Mouse (Mus musculus) kidney, postnatal 0 days (tissue): Measurements from ENCODE around the gene Dock1. TPM values are rescaled to one million over a fixed set of nuclear protein-coding genes. Genes with fewer than 3 reads are reported as not detected.
A peak's percentile ranks its signal among the peaks of the same experiment; 100 is the strongest.

Experiments used
- ATAC-seq: fragments of 200-750 bp; cut with Nextera tagmentation; replicated peaks from 2 replicates; pipeline ENCODE4 v1.8.0; 2017; ENCODE audit warnings: low read depth, moderate number of reproducible peaks, moderate TSS enrichment, moderate library complexity; ENCODE audit not compliant: low FRiP score
- DNase-seq: peaks from one replicate; pipeline ENCODE4 v3.0.0-alpha.2; 2016; ENCODE audit warnings: low spot score
- H3K27ac ChIP-seq: fragments of 300-500 bp; sonication (generic); 2 replicates; pipeline ENCODE4 v1.5.1; 2014; ENCODE audit warnings: mild to moderate bottlenecking
- H3K27me3 ChIP-seq: fragments of 300-500 bp; sonication (generic); 2 replicates; pipeline ENCODE4 v1.6.1; 2014; ENCODE audit warnings: low read length, mixed read lengths; ENCODE audit not compliant: insufficient read depth
- H3K36me3 ChIP-seq: fragments of 300-500 bp; sonication (generic); 2 replicates; pipeline ENCODE4 v1.6.1; 2014; ENCODE audit warnings: low read length, mixed read lengths; ENCODE audit not compliant: insufficient read depth
- H3K4me1 ChIP-seq: fragments of 300-500 bp; sonication (generic); replicated peaks from 2 replicates; pipeline ENCODE4 v1.6.1; 2014; ENCODE audit warnings: antibody characterized with exemption, low read length, mixed read lengths; ENCODE audit not compliant: insufficient read depth
- H3K4me2 ChIP-seq: fragments of 300-500 bp; sonication (generic); 2 replicates; pipeline ENCODE4 v1.6.1; 2014; ENCODE audit warnings: mild to moderate bottlenecking, low read length, moderate library complexity, mixed read lengths
- H3K4me3 ChIP-seq: fragments of 300-500 bp; sonication (generic); replicated peaks from 2 replicates; pipeline ENCODE4 v1.5.1; 2014; ENCODE audit warnings: low read depth, low read length
- H3K9ac ChIP-seq: fragments of 300-500 bp; sonication (generic); 2 replicates; pipeline ENCODE4 v1.6.1; 2014; ENCODE audit warnings: low read depth, low read length
- H3K9me3 ChIP-seq: fragments of 300-500 bp; sonication (generic); replicated peaks from 2 replicates; pipeline ENCODE4 v1.6.1; 2016; ENCODE audit warnings: low read length, inconsistent platforms, mixed read lengths
- CTCF ChIP-seq: IDR thresholded peaks from 2 replicates; pipeline ENCODE4 v1.5.1; 2016; ENCODE audit warnings: antibody characterized with exemption, low read depth, mild to moderate bottlenecking, moderate library complexity
- WGBS: fragments of 180-500 bp; shearing (Covaris S2); extraction: QIAGEN DNeasy Blood & Tissue Kit; methylation state at CpG from one replicate; pipeline ENCODE4 v1.1.7; 2014; 5-methylcytosine and 5-hydroxymethylcytosine counted together
- polyA plus RNA-seq: library from polyadenylated mRNA; unstranded; fragments of >200 nt; fragmentation: Nextera tagmentation; extraction: Ambion mirVana; gene quantifications from 2 replicates; pipeline ENCODE4 v1.2.1, GENCODE M21; 2015

The Dock1 gene
- polyA plus RNA-seq, 1 experiment from 2014 or later, result 23.9 TPM

GRCm38 (mm10) chr7:134774468-134775162 is 104.2 kb downstream of the Dock1 start:
- ATAC-seq (no peak), DNase-seq (no peak)
- H3K27me3 ChIP-seq, result no peaks in the 10 kb centered on the region
- no peaks in the 10 kb centered on the region for H3K9me3 ChIP-seq
- WGBS, result 81% methylated on average over 6 of the region's 6 CpGs
- H3K4me3 ChIP-seq, result no peak overlapping the region
- no peak for TF ChIP-seq CTCF
- H3K9ac ChIP-seq, result no peak overlapping the region
- H3K4me1 ChIP-seq, result no peaks in the 10 kb centered on the region
- H3K36me3 ChIP-seq, result peaks cover 38% of the 10 kb centered on the region
- no peak overlapping the region for H3K27ac ChIP-seq
- no peak overlapping the region for H3K4me2 ChIP-seq

GRCm38 (mm10) chr7:134775671-134776070 is 105.2 kb downstream of the Dock1 start:
- no peak overlapping the region for H3K4me2 ChIP-seq
- TF ChIP-seq CTCF, result no peak
- ATAC-seq (no peak), DNase-seq (no peak)
- H3K9ac ChIP-seq, result no peak overlapping the region
- no peak overlapping the region for H3K4me3 ChIP-seq
- 63% methylated on average over 10 of the region's 10 CpGs for WGBS
- no peaks in the 10 kb centered on the region for H3K9me3 ChIP-seq
- H3K27ac ChIP-seq, result no peak overlapping the region
- peaks cover 40% of the 10 kb centered on the region for H3K36me3 ChIP-seq
- no peaks in the 10 kb centered on the region for H3K27me3 ChIP-seq
- H3K4me1 ChIP-seq, result no peaks in the 10 kb centered on the region

- no peaks in the 10 kb centered on the region for H3K9me3 ChIP-seq
- TF ChIP-seq CTCF, result no peak
- H3K4me1 ChIP-seq, result no peaks in the 10 kb centered on the region
- DNase-seq, result peak; percentile 36
- no peak overlapping the region for H3K4me2 ChIP-seq
- H3K9ac ChIP-seq, result no peak overlapping the region
- no peak overlapping the region for H3K4me3 ChIP-seq
- 58% methylated on average over 6 of the region's 6 CpGs for WGBS
- H3K36me3 ChIP-seq, result peaks cover 34% of the 10 kb centered on the region
- no peaks in the 10 kb centered on the region for H3K27me3 ChIP-seq
- no peak for ATAC-seq
- no peak overlapping the region for H3K27ac ChIP-seq
Observed at GRCm38 (mm10) chr7:134776306-134776705, 105.9 kb downstream of the Dock1 start.

- Histone ChIP-seq H3K4me2 (no peak overlapping the region), H3K4me1 (no peaks in the 10 kb centered on the region), H3K27ac (no peak overlapping the region), H3K4me3 (no peak overlapping the region), H3K36me3 (peaks cover 29% of the 10 kb centered on the region; the same call in 1 of the 2 replicates), H3K9ac (no peak overlapping the region), H3K27me3 (no peaks in the 10 kb centered on the region), H3K9me3 (no peaks in the 10 kb centered on the region)
- no peak for DNase-seq
- 94% methylated on average over 3 of the region's 3 CpGs for WGBS
- ATAC-seq, result no peak
- no peak for TF ChIP-seq CTCF
Observed at GRCm38 (mm10) chr7:134779761-134780160, 109.3 kb downstream of the Dock1 start.

GRCm38 (mm10) chr7:134787110-134787509 is 116.7 kb downstream of the Dock1 start:
- 77% methylated on average over 4 of the region's 4 CpGs for WGBS
- H3K4me1 ChIP-seq, result no peaks in the 10 kb centered on the region
- H3K36me3 ChIP-seq, result peaks cover 35% of the 10 kb centered on the region
- H3K4me2 ChIP-seq, result no peak overlapping the region
- no peak for ATAC-seq
- no peak overlapping the region for H3K9ac ChIP-seq
- no peak overlapping the region for H3K4me3 ChIP-seq
- H3K27ac ChIP-seq, result no peak overlapping the region
- DNase-seq, result no peak
- no peaks in the 10 kb centered on the region for H3K9me3 ChIP-seq
- H3K27me3 ChIP-seq, result no peaks in the 10 kb centered on the region
- no peak for TF ChIP-seq CTCF

GRCm38 (mm10) chr7:134794889-134795288 is 124.4 kb downstream of the Dock1 start:
- no peak for TF ChIP-seq CTCF
- Histone ChIP-seq H3K4me3 (no peak overlapping the region), H3K27me3 (no peaks in the 10 kb centered on the region), H3K4me2 (no peak overlapping the region), H3K9me3 (no peaks in the 10 kb centered on the region), H3K4me1 (no peaks in the 10 kb centered on the region), H3K36me3 (peaks cover 14% of the 10 kb centered on the region), H3K9ac (no peak overlapping the region), H3K27ac (no peak overlapping the region)
- 98% methylated on average over 3 of the region's 3 CpGs for WGBS
- ATAC-seq (no peak), DNase-seq (no peak)

- Histone ChIP-seq H3K9ac (no peak overlapping the region), H3K9me3 (no peaks in the 10 kb centered on the region), H3K4me3 (no peak overlapping the region), H3K27ac (no peak overlapping the region), H3K27me3 (no peaks in the 10 kb centered on the region), H3K4me1 (no peaks in the 10 kb centered on the region), H3K4me2 (no peak overlapping the region), H3K36me3 (peaks cover 6% of the 10 kb centered on the region)
- DNase-seq (no peak), ATAC-seq (no peak)
- WGBS, result 62% methylated on average over 4 of the region's 4 CpGs
- TF ChIP-seq CTCF, result no peak
Observed at GRCm38 (mm10) chr7:134800079-134800478, 129.6 kb downstream of the Dock1 start.
